Mouse (Mus musculus) spleen, adult 2 months (tissue): Measurements from ENCODE around the gene Gm3285.

Experiments
- CTCF ChIP-seq: fragments of 200-500 bp; IDR thresholded peaks from 2 replicates; pipeline ENCODE4 v1.5.1; 2011; ENCODE audit warnings: mild to moderate bottlenecking, inconsistent platforms; ENCODE audit not compliant: insufficient read depth, insufficient read length, insufficient replicate concordance; ENCODE audit errors: extremely low read depth
- POLR2A ChIP-seq: fragments of 200-500 bp; IDR thresholded peaks from 2 replicates; pipeline ENCODE4 v1.6.1; 2011; ENCODE audit warnings: low read depth, low read length, inconsistent platforms

- TF ChIP-seq CTCF = no peak
- TF ChIP-seq POLR2A = no peak
Observed at GRCm38 (mm10) chr10:77880305-77880704, 18.5 kb downstream of the Gm3285 start.
